In genomic region chr11:68211924-68212578, GRCm38 (mm10) we compare ENCODE assay signal across 8 mouse cellular contexts.
DNase-seq lines count a peak whose midpoint lies in the region; ATAC-seq and TF ChIP-seq lines count a peak whose summit lies in the region.

No protein-coding gene starts in this region.

- no peak overlapping the region; the same call in 1 of the 2 replicates for H3K27ac ChIP-seq in midbrain, embryonic 11.5 days (ENCODE audit: low read depth, low read length)
- no peak overlapping the region for H3K27ac ChIP-seq in midbrain, embryonic 16.5 days (ENCODE audit: low read length)
- H3K27ac ChIP-seq in heart, embryonic 11.5 days (ENCODE audit: low read depth, low read length) = peak overlapping the region; percentile 46; the same call in 1 of the 2 replicates
- H3K27ac ChIP-seq in kidney, embryonic 14.5 days (ENCODE audit: low read depth, low read length) = no peak overlapping the region
- H3K27ac ChIP-seq in lung, postnatal 0 days (ENCODE audit: low read length) = 0 out of 2 replicates have a peak overlapping the region, but pooled peaks have one; percentile 54

- H3K27me3 ChIP-seq in midbrain, embryonic 11.5 days (ENCODE audit: control insufficient read depth, insufficient read depth, low read length) = no peaks in the 10 kb centered on the region
- no peaks in the 10 kb centered on the region for H3K27me3 ChIP-seq in midbrain, embryonic 16.5 days (ENCODE audit: control insufficient read depth, insufficient read depth, low read depth, low read length)
- no peaks in the 10 kb centered on the region for H3K27me3 ChIP-seq in heart, embryonic 11.5 days (ENCODE audit: control insufficient read depth, insufficient read depth, low read length)
- no peaks in the 10 kb centered on the region for H3K27me3 ChIP-seq in kidney, embryonic 14.5 days (ENCODE audit: control insufficient read depth, insufficient read depth, low read length)
- no peaks in the 10 kb centered on the region for H3K27me3 ChIP-seq in lung, postnatal 0 days (replicated peaks; ENCODE audit: insufficient read depth, low read length)

- H3K4me1 ChIP-seq in midbrain, embryonic 11.5 days (ENCODE audit: control insufficient read depth, insufficient read depth, low read length) = peaks cover 32% of the 10 kb centered on the region
- peaks cover 23% of the 10 kb centered on the region for H3K4me1 ChIP-seq in midbrain, embryonic 16.5 days (ENCODE audit: control insufficient read depth, insufficient read depth, low read length)
- H3K4me1 ChIP-seq in heart, embryonic 11.5 days (ENCODE audit: control insufficient read depth, insufficient read depth, low read length) = peaks cover 31% of the 10 kb centered on the region
- H3K4me1 ChIP-seq in kidney, embryonic 14.5 days (ENCODE audit: control insufficient read depth, insufficient read depth, low read length) = peaks cover 9% of the 10 kb centered on the region
- H3K4me1 ChIP-seq in lung, postnatal 0 days (ENCODE audit: insufficient read depth, low read depth, low read length) = peaks cover 15% of the 10 kb centered on the region

- TF ChIP-seq CTCF in lung, postnatal 0 days (IDR thresholded peaks at IDR 0.05) = peak; percentile 78

- no peak overlapping the region for H3K9ac ChIP-seq in midbrain, embryonic 11.5 days (ENCODE audit: low read length)
- no peak overlapping the region for H3K9ac ChIP-seq in midbrain, embryonic 16.5 days (ENCODE audit: low read depth, low read length)
- H3K9ac ChIP-seq in heart, embryonic 11.5 days (ENCODE audit: low read depth, low read length) = peak overlapping the region; percentile 10; the same call in 1 of the 2 replicates
- no peak overlapping the region for H3K9ac ChIP-seq in kidney, embryonic 14.5 days (ENCODE audit: low read depth, low read length)
- no peak overlapping the region for H3K9ac ChIP-seq in lung, postnatal 0 days (replicated peaks; ENCODE audit: low read depth)

- 65% methylated on average over 8 of the region's 8 CpGs for WGBS in midbrain, embryonic 11.5 days
- 59% methylated on average over 8 of the region's 8 CpGs for WGBS in midbrain, embryonic 16.5 days
- WGBS in heart, embryonic 11.5 days (ENCODE audit: insufficient replicate concordance) = 20% methylated on average over 8 of the region's 8 CpGs
- 30% methylated on average over 8 of the region's 8 CpGs for WGBS in kidney, embryonic 14.5 days
- 31% methylated on average over 8 of the region's 8 CpGs for WGBS in lung, postnatal 0 days

- peak; percentile 90 for DNase-seq in midbrain, embryonic 11.5 days (ENCODE audit: low spot score, missing footprints)
- DNase-seq in adrenal gland, postnatal 14 days = peak; percentile 71
- peak; percentile 80 for DNase-seq in lung, postnatal 0 days (ENCODE audit: low spot score)
- DNase-seq in thymus, postnatal 25 days = peak; percentile 82
- DNase-seq in frontal cortex, postnatal 14 days (ENCODE audit: low spot score in 2 of 2) = no peak

- peak; percentile 22; the same call in 1 of the 2 replicates for ATAC-seq in midbrain, embryonic 11.5 days (ENCODE audit: low FRiP score)
- ATAC-seq in midbrain, embryonic 16.5 days = no peak
- no peak for ATAC-seq in heart, embryonic 11.5 days (replicated peaks; ENCODE audit: insufficient number of reproducible peaks, low FRiP score, low TSS enrichment)
- peak; percentile 53 for ATAC-seq in kidney, embryonic 14.5 days (ENCODE audit: low FRiP score, low TSS enrichment)
- peak; percentile 63 for ATAC-seq in lung, postnatal 0 days

- H3K9me3 ChIP-seq in midbrain, embryonic 11.5 days (ENCODE audit: control insufficient read depth, low read length) = no peaks in the 10 kb centered on the region
- no peaks in the 10 kb centered on the region for H3K9me3 ChIP-seq in midbrain, embryonic 16.5 days (replicated peaks; ENCODE audit: control insufficient read depth, low read length, poor library complexity, severe bottlenecking)
- H3K9me3 ChIP-seq in heart, embryonic 11.5 days (replicated peaks; ENCODE audit: control insufficient read depth, low read length) = no peaks in the 10 kb centered on the region
- H3K9me3 ChIP-seq in kidney, embryonic 14.5 days (ENCODE audit: control insufficient read depth, low read length) = no peaks in the 10 kb centered on the region
- no peaks in the 10 kb centered on the region for H3K9me3 ChIP-seq in lung, postnatal 0 days (ENCODE audit: low read length)

- H3K36me3 ChIP-seq in midbrain, embryonic 11.5 days (ENCODE audit: control insufficient read depth, insufficient read depth, low read length) = no peaks in the 10 kb centered on the region
- no peaks in the 10 kb centered on the region; the same call in 1 of the 2 replicates for H3K36me3 ChIP-seq in midbrain, embryonic 16.5 days (ENCODE audit: control insufficient read depth, insufficient read depth, low read length)
- H3K36me3 ChIP-seq in heart, embryonic 11.5 days (ENCODE audit: control insufficient read depth, insufficient read depth, low read length) = no peaks in the 10 kb centered on the region
- H3K36me3 ChIP-seq in kidney, embryonic 14.5 days (ENCODE audit: control insufficient read depth, insufficient read depth, low read length) = no peaks in the 10 kb centered on the region
- H3K36me3 ChIP-seq in lung, postnatal 0 days (ENCODE audit: insufficient read depth, low read length) = no peaks in the 10 kb centered on the region

- no peak overlapping the region for H3K4me3 ChIP-seq in midbrain, embryonic 11.5 days (ENCODE audit: low read depth, low read length)
- H3K4me3 ChIP-seq in midbrain, embryonic 16.5 days (ENCODE audit: low read depth, low read length) = no peak overlapping the region
- no peak overlapping the region for H3K4me3 ChIP-seq in heart, embryonic 11.5 days (ENCODE audit: low read depth, low read length)
- no peak overlapping the region for H3K4me3 ChIP-seq in kidney, embryonic 14.5 days (ENCODE audit: low read length)
- no peak overlapping the region for H3K4me3 ChIP-seq in lung, postnatal 0 days (ENCODE audit: low read depth, low read length)

- H3K4me2 ChIP-seq in midbrain, embryonic 11.5 days = no peak overlapping the region
- H3K4me2 ChIP-seq in midbrain, embryonic 16.5 days (ENCODE audit: low read length) = no peak overlapping the region
- no peak overlapping the region for H3K4me2 ChIP-seq in heart, embryonic 11.5 days
- H3K4me2 ChIP-seq in kidney, embryonic 14.5 days (replicated peaks; ENCODE audit: low read depth, low read length) = no peak overlapping the region
- no peak overlapping the region for H3K4me2 ChIP-seq in lung, postnatal 0 days (replicated peaks; ENCODE audit: low read depth, low read length)

- no peak for TF ChIP-seq EP300 in lung, postnatal 0 days (IDR thresholded peaks at IDR 0.05)

Comparison
In these comparisons a context has a peak if more than half of its experiments do, and no peak if none do; other contexts are left out.
1. ATAC-seq: peak in midbrain, embryonic 11.5 days (single experiment), kidney, embryonic 14.5 days (single experiment) and lung, postnatal 0 days (single experiment); none in midbrain, embryonic 16.5 days (single experiment) and heart, embryonic 11.5 days (single experiment).
2. DNase-seq: peak in midbrain, embryonic 11.5 days (single experiment), adrenal gland, postnatal 14 days (single experiment), lung, postnatal 0 days (single experiment) and thymus, postnatal 25 days (single experiment); none in frontal cortex, postnatal 14 days (0 of 2).
3. H3K27ac ChIP-seq: peak in heart, embryonic 11.5 days (single experiment) and lung, postnatal 0 days (single experiment); none in midbrain, embryonic 11.5 days (single experiment), midbrain, embryonic 16.5 days (single experiment) and kidney, embryonic 14.5 days (single experiment).